In genomic region chr7:121081350-121081749, GRCm38 (mm10) we compare ENCODE assay signal across 21 mouse cellular contexts. TPM values are rescaled to one million over a fixed set of nuclear protein-coding genes. Genes with fewer than 3 reads are reported as not detected.
DNase-seq lines count a peak whose midpoint lies in the region; ATAC-seq lines count a peak whose summit lies in the region.
"Had no signal": no experiment of that assay in that cellular context is flagged by ENCODE, and none has a peak within 500 bp of the region (broad histone marks: within the 10 kb centered on the region; RNA-seq: fewer than 3 reads in every experiment).

Otoa (plus strand) TSS chr7:121081650.

- H3K4me3 ChIP-seq in forebrain, embryonic 13.5 days = no peak within 1 kb of the TSS
- no peak within 1 kb of the TSS for H3K4me3 ChIP-seq in forebrain, embryonic 11.5 days (ENCODE audit: low read depth, low read length)
- no peak within 1 kb of the TSS for H3K4me3 ChIP-seq in neural tube, embryonic 13.5 days

- H3K27ac ChIP-seq in forebrain, embryonic 13.5 days = 0 out of 2 replicates have a peak within 1 kb of the TSS, but pooled peaks have one; percentile 25
- no peak within 1 kb of the TSS for H3K27ac ChIP-seq in forebrain, embryonic 11.5 days (ENCODE audit: low read depth, low read length)
- 0 out of 2 replicates have a peak within 1 kb of the TSS, but pooled peaks have one; percentile 18 for H3K27ac ChIP-seq in neural tube, embryonic 13.5 days (replicated peaks)

- H3K9ac ChIP-seq in forebrain, embryonic 13.5 days = no peak within 1 kb of the TSS
- no peak within 1 kb of the TSS for H3K9ac ChIP-seq in forebrain, embryonic 11.5 days (ENCODE audit: low read length)
- H3K9ac ChIP-seq in neural tube, embryonic 13.5 days = no peak within 1 kb of the TSS

- peaks cover 25% of the 10 kb centered on the region for H3K36me3 ChIP-seq in forebrain, embryonic 13.5 days (ENCODE audit: poor library complexity, severe bottlenecking)
- H3K36me3 ChIP-seq in forebrain, embryonic 11.5 days (ENCODE audit: control insufficient read depth, insufficient read depth, low read length) = no peaks in the 10 kb centered on the region
- peaks cover 11% of the 10 kb centered on the region for H3K36me3 ChIP-seq in neural tube, embryonic 13.5 days

- H3K4me2 ChIP-seq in forebrain, embryonic 13.5 days = no peak within 1 kb of the TSS
- H3K4me2 ChIP-seq in forebrain, embryonic 11.5 days (ENCODE audit: low read depth, low read length, severe bottlenecking) = no peak within 1 kb of the TSS
- H3K4me2 ChIP-seq in neural tube, embryonic 13.5 days = no peak within 1 kb of the TSS

- DNase-seq in forebrain, embryonic 11.5 days (ENCODE audit: low spot score) = no peak
- DNase-seq in heart, adult 11 months = peak; percentile 83
- DNase-seq in heart, postnatal 14 days = no peak
- no peak for DNase-seq in neural tube, embryonic 10.5 days (ENCODE audit: extremely low spot score, low spot score)
- DNase-seq: adrenal gland, adult 2 months; adrenal gland, adult 8-10 months; adrenal gland, postnatal 10 days; adrenal gland, postnatal 14 days; adrenal gland, postnatal 25 days; adrenal gland, postnatal 36 days; B cell, adult 2 months; cerebellum, adult 11 months; cerebellum, adult 11-12 months; cerebellum, adult 18-20 months had no signal

- H3K27me3 ChIP-seq in forebrain, embryonic 13.5 days = no peaks in the 10 kb centered on the region
- H3K27me3 ChIP-seq in forebrain, embryonic 11.5 days (ENCODE audit: control insufficient read depth, insufficient read depth, low read length) = no peaks in the 10 kb centered on the region
- no peaks in the 10 kb centered on the region; the same call in 1 of the 2 replicates for H3K27me3 ChIP-seq in neural tube, embryonic 13.5 days
- H3K27me3 ChIP-seq: CH12.LX, Patski had no signal

- intact Hi-C loops in heart, postnatal 14 days (cut with DNase I) = no loop called here

- H3K4me1 ChIP-seq in forebrain, embryonic 13.5 days = peaks cover 18% of the 10 kb centered on the region
- peaks cover 8% of the 10 kb centered on the region; the same call in 1 of the 2 replicates for H3K4me1 ChIP-seq in forebrain, embryonic 11.5 days (replicated peaks; ENCODE audit: control insufficient read depth, insufficient read depth, low read length)
- H3K4me1 ChIP-seq in neural tube, embryonic 13.5 days (replicated peaks) = peaks cover 24% of the 10 kb centered on the region

- no peak for ATAC-seq in forebrain, embryonic 13.5 days
- no peak for ATAC-seq in forebrain, embryonic 11.5 days (replicated peaks; ENCODE audit: low FRiP score)
- ATAC-seq in neural tube, embryonic 13.5 days (ENCODE audit: low read depth) = no peak
- ATAC-seq: activated CD4-positive, CD25-positive, alpha-beta regulatory T cell, adult 4 months; CD4-positive, CD25-positive, alpha-beta regulatory T cell, adult 4 months; Patski had no signal

- 90% methylated on average over 4 of the region's 4 CpGs for WGBS in forebrain, embryonic 13.5 days
- 90% methylated on average over 4 of the region's 4 CpGs for WGBS in forebrain, embryonic 11.5 days
- 92% methylated on average over 4 of the region's 4 CpGs for WGBS in neural tube, embryonic 13.5 days

- no peaks in the 10 kb centered on the region for H3K9me3 ChIP-seq in forebrain, embryonic 13.5 days (replicated peaks)
- H3K9me3 ChIP-seq in forebrain, embryonic 11.5 days (ENCODE audit: control insufficient read depth, low read length) = no peaks in the 10 kb centered on the region
- no peaks in the 10 kb centered on the region for H3K9me3 ChIP-seq in neural tube, embryonic 13.5 days
- H3K9me3 ChIP-seq: G1E had no signal

RNA-seq across cellular contexts. Expression of gene Otoa, which starts in this region (rescaled TPM):
- 0.05 and 0.31 TPM in 2 replicates for polyA plus RNA-seq in forebrain, embryonic 13.5 days (2015; fragmentation: Nextera tagmentation; extraction: Ambion mirVana)
- polyA plus RNA-seq in forebrain, embryonic 11.5 days (2014; fragmentation: Nextera tagmentation; extraction: Ambion mirVana) = 0.11 TPM in 1 of 2 replicates, not detected in the other
- 1 to 10 TPM in 1 of 2 experiments, under 1 TPM in 1; 0.88 to 2.0 TPM for total RNA-seq in heart, postnatal 14 days (2021)
- polyA plus RNA-seq in neural tube, embryonic 13.5 days (2015; fragmentation: Nextera tagmentation; extraction: Ambion mirVana) = 0.11 and 0.18 TPM in 2 replicates
- polyA plus RNA-seq: activated CD4-positive, CD25-positive, alpha-beta regulatory T cell, adult 4 months; CD4-positive, CD25-positive, alpha-beta regulatory T cell, adult 4 months had no signal
